Mouse (Mus musculus) CH12.LX (cell line): ENCODE measurements around the gene Pitpnm3. TPM values are rescaled to one million over a fixed set of nuclear protein-coding genes. Genes with fewer than 3 reads are reported as not detected.

Experiments
- DNase-seq: peaks from one replicate; pipeline ENCODE4 v3.0.0-alpha.2; 2013; ENCODE audit errors: extremely low read depth
- H3K27ac ChIP-seq: 2 replicates; pipeline ENCODE4 v1.5.1; 2012; ENCODE audit warnings: low read depth, mild to moderate bottlenecking, control low read depth, moderate library complexity; ENCODE audit not compliant: insufficient read depth
- H3K27me3 ChIP-seq: replicated peaks from 2 replicates; pipeline ENCODE3; 2012; ENCODE audit warnings: inconsistent platforms
- H3K36me3 ChIP-seq, 2 experiments: replicated peaks in 1 of 2; 2 replicates each; pipeline versions ENCODE3 to v1.6.1; 2012; ENCODE audit warnings: inconsistent platforms in 1 of 2, low read length in 1 of 2, mild to moderate bottlenecking in 1 of 2, mixed read lengths in 1 of 2, moderate library complexity in 1 of 2; ENCODE audit not compliant: control insufficient read depth in 1 of 2, insufficient read depth in 1 of 2
- H3K4me1 ChIP-seq, 2 experiments: 2 replicates each; pipeline ENCODE4 v1.6.1; 2012; ENCODE audit warnings: inconsistent platforms in 1 of 2, moderate library complexity in 1 of 2; ENCODE audit not compliant: insufficient read depth in 2 of 2, control insufficient read depth in 1 of 2
- H3K4me2 ChIP-seq: 2 replicates; pipeline ENCODE4 v1.6.1; 2012; ENCODE audit warnings: low read depth, mild to moderate bottlenecking, control low read depth; ENCODE audit not compliant: poor library complexity, insufficient read depth, severe bottlenecking
- H3K4me3 ChIP-seq, 3 experiments: fragments of 150-350 bp in 1 of 3; sonication (generic) in 1 of 3; replicated peaks in 1 of 3; 2 replicates each; pipeline versions ENCODE3 to v1.5.1; 2011 to 2012; ENCODE audit warnings: low read depth in 2 of 3, low read length in 2 of 3, mild to moderate bottlenecking in 2 of 3, moderate library complexity in 2 of 3, control low read depth in 1 of 3, improper control_type of control experiment in 1 of 3, inconsistent platforms in 1 of 3, mixed read lengths in 1 of 3; ENCODE audit not compliant: poor library complexity in 1 of 3
- H3K79me2 ChIP-seq: replicated peaks from 2 replicates; pipeline ENCODE4 v1.6.1; 2012; ENCODE audit warnings: mild to moderate bottlenecking, moderate library complexity; ENCODE audit not compliant: control insufficient read depth, poor library complexity, insufficient read depth, severe bottlenecking; ENCODE audit errors: extremely low read depth
- H3K9ac ChIP-seq: 2 replicates; pipeline ENCODE4 v1.6.1; 2012; ENCODE audit warnings: low read depth, mild to moderate bottlenecking, control low read depth, moderate library complexity; ENCODE audit not compliant: insufficient read depth
- H3K9me3 ChIP-seq: replicated peaks from 2 replicates; pipeline ENCODE3; 2012; ENCODE audit warnings: low read length, inconsistent platforms, mixed read lengths
- BHLHE40 ChIP-seq: IDR thresholded peaks from 2 replicates; pipeline ENCODE4 v1.6.1; 2011; ENCODE audit warnings: mild to moderate bottlenecking, low read depth, low read length, improper control_type of control experiment
- CTCF ChIP-seq, 2 experiments: IDR thresholded peaks in 1 of 2; conservative IDR thresholded peaks in 1 of 2; 2 replicates each; pipeline ENCODE4 v1.5.1; 2011 to 2012; ENCODE audit warnings: low read depth in 2 of 2, low read length in 2 of 2, improper control_type of control experiment in 1 of 2, inconsistent platforms in 1 of 2, mild to moderate bottlenecking in 1 of 2, moderate library complexity in 1 of 2
- EP300 ChIP-seq: IDR thresholded peaks from 2 replicates; pipeline ENCODE4 v1.6.1; 2011; ENCODE audit warnings: low read length, improper control_type of control experiment
- HCFC1 ChIP-seq: IDR thresholded peaks from 2 replicates; pipeline ENCODE4 v1.6.1; 2012; ENCODE audit warnings: low read depth, mild to moderate bottlenecking, inconsistent platforms, low read length, improper control_type of control experiment
- IRF4 ChIP-seq: IDR thresholded peaks from 2 replicates; pipeline ENCODE4 v1.6.1; 2014; ENCODE audit warnings: low read depth, mild to moderate bottlenecking, inconsistent platforms, low read length, improper control_type of control experiment
- JUND ChIP-seq: conservative IDR thresholded peaks from 2 replicates; pipeline ENCODE4 v1.6.1; 2011; ENCODE audit warnings: low read depth, low read length, improper control_type of control experiment
- MAFK ChIP-seq: IDR thresholded peaks from 2 replicates; pipeline ENCODE4 v1.6.1; 2011; ENCODE audit warnings: low read length, improper control_type of control experiment; ENCODE audit not compliant: insufficient replicate concordance
- MAX ChIP-seq: IDR thresholded peaks from 2 replicates; pipeline ENCODE4 v1.6.1; 2011; ENCODE audit warnings: low read length, improper control_type of control experiment
- MAZ ChIP-seq: IDR thresholded peaks from 2 replicates; pipeline ENCODE4 v1.6.1; 2012; ENCODE audit warnings: low read depth, mild to moderate bottlenecking, inconsistent platforms, low read length, improper control_type of control experiment, moderate library complexity
- MEF2A ChIP-seq: IDR thresholded peaks from 2 replicates; pipeline ENCODE4 v1.6.1; 2014; ENCODE audit warnings: low read depth, mild to moderate bottlenecking, inconsistent platforms, low read length, improper control_type of control experiment, borderline replicate concordance
- MYC ChIP-seq: IDR thresholded peaks from 2 replicates; pipeline ENCODE4 v1.6.1; 2011; ENCODE audit warnings: low read depth, mild to moderate bottlenecking, improper control_type of control experiment, low read length
- NELFE ChIP-seq: IDR thresholded peaks from 2 replicates; pipeline ENCODE4 v1.6.1; 2011; ENCODE audit warnings: low read depth, low read length, improper control_type of control experiment
- NRF1 ChIP-seq: IDR thresholded peaks from 2 replicates; pipeline ENCODE4 v1.6.1; 2014; ENCODE audit warnings: low read depth, mild to moderate bottlenecking, inconsistent platforms, low read length, improper control_type of control experiment, moderate library complexity
- RAD21 ChIP-seq: IDR thresholded peaks from 2 replicates; pipeline ENCODE4 v1.6.1; 2011; ENCODE audit warnings: low read depth, mild to moderate bottlenecking, low read length, improper control_type of control experiment, moderate library complexity
- RCOR1 ChIP-seq: conservative IDR thresholded peaks from 2 replicates; pipeline ENCODE4 v1.6.1; 2012; ENCODE audit warnings: low read depth, mild to moderate bottlenecking, inconsistent platforms, low read length, improper control_type of control experiment
- SIN3A ChIP-seq: IDR thresholded peaks from 2 replicates; pipeline ENCODE4 v1.6.1; 2012; ENCODE audit warnings: low read length, improper control_type of control experiment, inconsistent platforms
- SMC3 ChIP-seq: IDR thresholded peaks from 2 replicates; pipeline ENCODE4 v1.6.1; 2011; ENCODE audit warnings: low read depth, low read length, improper control_type of control experiment
- TBP ChIP-seq: conservative IDR thresholded peaks from 2 replicates; pipeline ENCODE4 v1.6.1; 2011; ENCODE audit warnings: low read depth, low read length, improper control_type of control experiment
- TCF12 ChIP-seq: IDR thresholded peaks from 2 replicates; pipeline ENCODE4 v1.6.1; 2014; ENCODE audit warnings: low read depth, mild to moderate bottlenecking, inconsistent platforms, low read length, improper control_type of control experiment
- UBTF ChIP-seq: IDR thresholded peaks from 2 replicates; pipeline ENCODE4 v1.6.1; 2012; ENCODE audit warnings: low read depth, mild to moderate bottlenecking, inconsistent platforms, low read length, improper control_type of control experiment, moderate library complexity
- USF1 ChIP-seq: IDR thresholded peaks from 2 replicates; pipeline ENCODE4 v1.6.1; 2014; ENCODE audit warnings: low read depth, mild to moderate bottlenecking, inconsistent platforms, low read length, improper control_type of control experiment
- ZC3H11A ChIP-seq: IDR thresholded peaks from 2 replicates; pipeline ENCODE4 v1.6.1; 2012; ENCODE audit warnings: low read depth, mild to moderate bottlenecking, inconsistent platforms, low read length, improper control_type of control experiment
- ZNF384 ChIP-seq: IDR thresholded peaks from 2 replicates; pipeline ENCODE4 v1.6.1; 2012; ENCODE audit warnings: low read depth, low read length, improper control_type of control experiment, inconsistent platforms
- dilution Hi-C: fragments of 300-500 bp; cut with MboI; formaldehyde crosslinking; loops from 2 replicates; pipeline ENCODE4 v1.14.3; 2020; ENCODE audit warnings: low sequenced_read_pairs; ENCODE audit not compliant: extremely low pct_unique_long_range_greater_than_20kb, extremely low pct_ligation_motif_present
- in situ Hi-C: fragments of 300-500 bp; cut with MboI; formaldehyde crosslinking; loops from 3 replicates; pipeline ENCODE4 v1.14.3; 2019; ENCODE audit warnings: low sequenced_read_pairs, low pct_ligation_motif_present, low pct_unique_long_range_greater_than_20kb, mixed read lengths
- polyA plus RNA-seq: library from polyadenylated mRNA; unstranded; fragments of >175 nt; gene quantifications from 2 replicates; pipeline ENCODE4 v1.2.1, GENCODE M21; 2012; ENCODE audit warnings: low read depth; ENCODE audit not compliant: insufficient read length
- total RNA-seq, 2 experiments: library from RNA; depleted of rRNA; stranded (reverse); fragments of 300-350 nt in 1 of 2; fragments of >200 nt in 1 of 2; gene quantifications; 2 replicates each; pipeline ENCODE4 v1.2.3; 2012 to 2014

Pitpnm3 gene
- total and polyA plus RNA-seq, 3 experiments = 0.08 to 0.59 (median 0.31) TPM

DNA sequence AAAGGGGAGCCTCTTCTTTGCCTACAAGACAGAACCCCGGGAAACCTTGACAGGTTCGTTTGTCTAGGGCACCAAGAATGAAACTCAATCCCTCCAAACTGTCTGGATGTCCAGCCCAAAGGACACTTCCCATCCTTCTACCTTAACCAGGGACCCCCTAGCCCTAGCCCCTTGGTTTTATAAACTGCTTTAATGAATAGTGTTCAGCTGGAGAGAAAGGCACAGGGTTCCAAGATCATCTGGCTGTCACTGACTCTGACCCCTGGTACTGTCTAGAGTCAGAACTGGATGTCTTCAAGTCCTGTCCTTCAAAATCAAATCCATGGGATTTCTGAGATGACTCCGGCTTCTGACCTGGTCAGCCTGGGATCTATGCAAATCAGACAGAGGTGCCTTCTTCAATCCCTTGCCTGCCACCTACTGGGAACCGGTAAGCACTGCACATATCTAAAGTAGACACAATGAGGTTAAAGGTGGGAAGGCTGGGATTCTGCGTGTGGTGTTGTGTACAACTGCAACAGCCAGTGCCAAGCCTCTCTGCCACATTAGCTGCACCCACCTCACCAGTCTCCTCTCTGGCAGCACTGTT, 111.3 kb downstream of the Pitpnm3 start:
- dilution Hi-C loops = no loop called here

DNA sequence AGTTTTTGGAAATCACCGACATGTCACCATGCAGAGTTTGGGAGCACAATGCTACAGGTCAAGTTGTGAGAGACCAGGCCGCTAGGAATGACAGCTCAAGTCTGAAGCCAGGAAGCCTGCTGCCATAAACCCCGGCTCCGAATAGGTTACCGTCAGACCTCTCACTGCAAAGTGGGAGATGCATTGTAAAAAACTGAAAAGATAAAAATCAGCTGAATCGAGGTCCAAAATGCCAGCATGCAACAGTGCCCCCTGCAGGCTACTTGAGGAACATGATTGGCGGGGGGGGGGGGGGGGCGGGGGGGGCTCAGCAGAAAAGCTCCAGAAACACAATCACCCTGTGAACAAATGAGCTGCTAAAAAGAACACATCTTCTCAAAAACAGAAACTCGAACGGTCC, 112.0 kb downstream of the Pitpnm3 start:
- TF ChIP-seq ZNF384 = peak; percentile 57
- no peak for TF ChIP-seq UBTF
- TF ChIP-seq SMC3 = peak; percentile 67
- peak; percentile 9 to 68; a peak in 2 of 4 replicates for TF ChIP-seq CTCF (conservative IDR thresholded peaks at IDR 0.05 in 1 of 2, IDR thresholded peaks at IDR 0.05 in 1 of 2; ENCODE audit: low read depth in 2 of 2, low read length in 2 of 2)
- peak; percentile 21; the same call in 1 of the 2 replicates for TF ChIP-seq IRF4
- peak; percentile 96 for TF ChIP-seq MAZ
- TF ChIP-seq RAD21 = peak; percentile 65
- TF ChIP-seq MYC = no peak

More for the DNA sequence above, 111.3 kb downstream of the Pitpnm3 start:
- Histone ChIP-seq H3K27me3 (peaks cover 6% of the 10 kb centered on the region), H3K4me2 (peak overlapping the region; percentile 91), H3K79me2 (no peaks in the 10 kb centered on the region), H3K27ac (no peak overlapping the region), H3K36me3 (no peaks in the 10 kb centered on the region), H3K4me3 (peak overlapping the region; percentile 11 to 33 (median 25)), H3K9ac (peak overlapping the region; percentile 42), H3K4me1 (peaks cover 17 to 43% of the 10 kb centered on the region in 2 experiments), H3K9me3 (no peaks in the 10 kb centered on the region)
- in situ Hi-C loops = loop anchor here (5.0 to 10.0 kb wide), 2 partner anchors 162 to 349 kb away; no protein-coding TSS in a partner anchor
- peak; percentile 88 for DNase-seq
- TF ChIP-seq NRF1 (no peak), TCF12 (no peak), USF1 (no peak), ZC3H11A (peak; percentile 68), BHLHE40 (0 out of 2 replicates have a peak, but pooled peaks have one; percentile 16), SIN3A (0 out of 2 replicates have a peak, but pooled peaks have one; percentile 56), IRF4 (peak; percentile 67), MAFK (no peak), SMC3 (peak; percentile 92), MEF2A (peak; percentile 43; the same call in 1 of the 2 replicates), RAD21 (peak; percentile 98), CTCF (conservative IDR thresholded peaks at IDR 0.05 in 1 of 2, IDR thresholded peaks at IDR 0.05 in 1 of 2; ENCODE audit: low read depth in 2 of 2, low read length in 2 of 2) (peak; percentile 87 to 98), MAZ (peak; percentile 37; the same call in 1 of the 2 replicates), TBP (no peak; the same call in 1 of the 2 replicates), NELFE (peak; percentile 40; the same call in 1 of the 2 replicates), MAX (peak; percentile 26; the same call in 1 of the 2 replicates), MYC (0 out of 2 replicates have a peak, but pooled peaks have one; percentile 49), RCOR1 (peak; percentile 55; the same call in 1 of the 2 replicates), HCFC1 (peak; percentile 27; the same call in 1 of the 2 replicates), EP300 (peak; percentile 59), JUND (no peak)

More for the DNA sequence above, 112.0 kb downstream of the Pitpnm3 start:
- H3K36me3 ChIP-seq = no peaks in the 10 kb centered on the region
- H3K27ac ChIP-seq = no peak overlapping the region
- dilution Hi-C loops = no loop called here
- H3K4me3 ChIP-seq = peak overlapping the region; percentile 11 to 33 (median 25)
- H3K4me2 ChIP-seq = peak overlapping the region; percentile 91
- peak; percentile 64 for DNase-seq
- no peaks in the 10 kb centered on the region for H3K79me2 ChIP-seq
- H3K4me1 ChIP-seq = peaks cover 17 to 43% of the 10 kb centered on the region in 2 experiments
- in situ Hi-C loops = loop anchor here (5.0 to 10.0 kb wide), 2 partner anchors 161 to 349 kb away; no protein-coding TSS in a partner anchor
- H3K27me3 ChIP-seq = peaks cover 6% of the 10 kb centered on the region
- H3K9ac ChIP-seq = peak overlapping the region; percentile 42; the same call in 1 of the 2 replicates
- H3K9me3 ChIP-seq = no peaks in the 10 kb centered on the region
